Mouse (Mus musculus) testis, postnatal 10 days (tissue): Measurements from ENCODE around the gene Bbs1.
"Not testable (repeated sequence)": the region's sequence is repeated elsewhere in the genome, so short reads cannot be mapped to it uniquely, and the experiment has no call there.

Experiments used
- DNase-seq: peaks from one replicate; pipeline ENCODE4 v3.0.0; 2021; ENCODE audit warnings: low spot score

The Bbs1 gene

DNA sequence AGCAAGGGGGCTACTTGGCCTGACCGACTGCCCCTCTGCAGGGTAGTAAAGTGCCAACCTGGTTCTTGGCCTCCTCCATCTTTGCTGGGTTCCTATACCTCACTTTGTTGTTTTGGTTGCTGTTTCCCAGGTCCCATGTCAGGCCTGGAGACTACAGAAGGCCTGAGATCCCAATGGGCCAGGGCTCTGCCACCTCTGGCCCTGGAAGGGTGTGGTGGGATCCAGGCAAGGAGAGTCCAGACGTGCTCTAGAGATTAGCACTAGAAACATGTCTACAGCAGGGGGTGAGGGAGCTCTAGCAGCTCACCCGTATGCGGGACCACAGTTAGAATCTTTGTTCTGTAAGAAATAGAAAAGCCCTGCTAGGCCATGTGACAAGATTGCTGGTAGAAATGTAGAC, 22.5 kb downstream of the Bbs1 start:
- no peak for DNase-seq

DNA sequence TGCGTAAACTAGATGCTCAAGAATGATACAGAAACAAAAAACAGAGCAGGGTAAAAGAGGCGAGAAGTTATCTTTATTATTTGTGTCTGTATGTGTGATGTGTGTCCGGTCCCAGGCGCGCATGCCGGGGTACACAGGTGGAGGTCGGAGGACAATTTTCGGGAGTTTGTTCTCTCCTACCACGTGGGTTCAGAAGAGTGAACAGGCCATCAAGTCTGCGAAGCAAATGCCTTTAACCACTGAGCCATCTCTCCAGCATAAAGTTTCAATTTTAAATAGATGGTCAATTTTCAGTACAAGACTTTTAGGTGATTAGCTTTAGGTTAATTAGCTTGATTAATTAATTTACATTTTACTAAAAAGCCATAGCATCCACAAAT, 27.1 kb downstream of the Bbs1 start:
- no peak for DNase-seq

DNA sequence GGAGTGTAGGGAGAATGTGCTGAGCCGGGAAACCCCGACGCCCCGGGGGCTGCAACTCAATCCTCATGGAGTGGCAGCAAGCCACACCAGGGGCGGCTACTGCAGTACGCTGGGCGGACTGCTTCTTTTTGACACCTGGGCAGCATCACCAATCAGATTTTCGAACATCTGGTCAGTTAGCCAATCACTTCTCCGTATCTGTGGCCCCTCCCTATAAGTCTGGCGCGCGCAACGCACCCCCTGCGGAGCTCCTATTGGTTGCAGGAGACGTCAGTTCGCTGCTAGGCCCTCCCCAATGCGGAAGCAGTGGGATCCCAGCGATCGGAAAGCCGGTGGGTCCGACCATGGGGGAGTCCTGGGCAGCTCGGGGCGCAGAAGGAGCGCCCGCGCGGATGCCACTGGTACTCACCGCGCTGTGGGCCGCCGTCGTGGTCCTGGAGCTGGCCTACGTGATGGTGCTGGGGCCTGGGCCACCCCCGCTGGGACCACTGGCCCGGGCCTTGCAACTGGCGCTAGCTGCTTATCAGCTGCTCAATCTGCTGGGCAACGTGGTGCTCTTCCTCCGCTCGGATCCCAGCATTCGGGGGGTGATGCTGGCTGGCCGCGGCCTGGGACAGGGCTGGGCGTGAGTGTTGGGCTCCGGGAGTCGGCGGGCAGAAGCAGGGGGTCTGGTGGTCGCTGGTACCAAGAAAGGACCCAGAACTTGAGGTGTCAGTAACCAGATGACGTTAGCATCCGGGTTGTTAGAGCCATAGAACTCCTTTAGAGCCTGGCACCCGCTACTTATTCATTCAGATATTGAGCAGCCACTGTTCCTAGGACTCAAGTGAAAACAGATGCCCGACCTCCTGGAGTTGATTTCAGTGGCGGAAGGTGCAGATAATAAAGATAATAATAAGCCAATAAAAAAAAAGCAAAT, 27.8 kb downstream of the Bbs1 start, which contains the start of gene Zdhhc24:
Gene Zdhhc24 (plus strand): TSS at position 264 of the 919 bp plus-strand sequence.
- DNase-seq = peak; percentile 96

DNA sequence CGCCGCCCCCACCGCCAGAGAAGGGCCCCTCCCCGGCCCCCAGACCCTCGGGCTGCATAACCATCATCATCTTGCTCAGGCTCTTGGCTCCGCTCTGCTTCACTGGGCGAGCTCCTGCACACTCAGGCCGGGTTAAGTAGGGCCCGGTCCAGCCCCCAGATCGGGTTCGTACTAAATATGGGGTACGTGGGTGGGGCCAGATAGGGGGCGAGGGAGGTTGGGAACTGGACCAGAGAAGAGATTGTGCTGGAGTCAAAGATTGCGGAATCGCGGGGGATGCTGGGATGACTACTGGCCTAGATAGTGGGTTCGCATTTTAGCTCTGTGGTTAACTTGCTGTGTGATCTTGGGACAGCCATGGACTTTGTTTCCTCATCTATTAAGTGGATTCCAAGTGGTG, 28.6 kb downstream of the Bbs1 start, which contains the start of gene Actn3:
Gene Actn3 (minus strand): TSS at position 125 of the 400 bp plus-strand sequence.
- no peak for DNase-seq

DNA sequence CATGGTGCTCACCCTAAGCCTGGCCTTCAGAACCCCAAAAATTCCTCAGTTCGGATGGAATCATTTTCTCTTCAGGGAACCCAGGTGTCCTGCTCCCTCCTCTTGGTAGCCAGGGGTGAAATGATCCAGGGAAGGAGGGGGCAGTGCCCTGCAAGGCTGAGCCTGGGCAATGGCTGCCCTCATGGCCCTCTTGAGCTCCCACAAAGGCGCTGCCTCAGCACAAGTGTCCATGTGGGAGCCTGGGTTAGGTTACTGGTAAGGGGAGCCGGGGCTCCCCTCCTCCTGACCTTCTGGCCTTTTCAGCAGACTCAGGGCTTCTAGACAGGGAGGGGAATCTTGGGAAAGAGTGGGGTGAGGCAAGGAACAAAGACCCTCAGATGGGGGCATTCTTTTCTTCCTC, 29.7 kb downstream of the Bbs1 start:
- no peak for DNase-seq

DNA sequence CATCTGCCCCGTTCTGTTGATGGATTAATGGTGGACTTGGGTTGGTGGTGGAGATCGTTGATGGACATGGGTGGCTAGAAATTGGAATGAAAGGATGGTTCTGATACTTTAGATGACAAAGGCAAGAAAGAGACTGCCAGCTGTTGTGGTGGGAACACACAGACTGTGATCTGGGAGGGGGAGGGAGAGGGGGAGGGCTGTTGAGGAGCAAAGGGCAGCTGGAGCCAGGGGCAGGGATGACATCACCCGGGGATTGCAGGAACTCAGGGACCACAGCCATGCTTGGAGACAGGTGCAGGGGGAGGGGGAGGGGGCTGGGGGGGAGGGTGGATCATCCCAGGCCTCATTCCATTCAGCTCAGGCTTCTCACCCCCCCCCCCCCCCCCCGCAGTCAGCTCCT, 30.2 kb downstream of the Bbs1 start:
- no peak for DNase-seq

DNA sequence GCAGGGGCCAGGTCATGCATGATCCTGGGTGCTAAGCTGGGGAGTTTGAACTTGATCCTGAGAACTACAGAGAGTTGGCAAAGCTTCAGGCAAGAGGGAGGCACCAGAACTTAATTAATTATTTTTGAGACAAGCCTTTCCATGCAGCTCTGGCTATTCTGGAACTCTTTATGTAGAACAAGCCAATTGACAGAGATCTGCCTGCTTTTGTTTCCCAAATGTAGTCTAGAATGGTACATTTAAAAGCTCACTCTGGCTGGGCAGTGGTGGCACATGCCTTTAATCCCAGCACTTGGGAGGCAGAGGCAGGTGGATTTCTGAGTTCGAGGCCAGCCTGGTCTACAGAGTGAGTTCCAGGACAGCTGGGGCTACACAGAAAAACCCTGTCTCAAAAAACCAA, 31.8 kb downstream of the Bbs1 start:
- DNase-seq = not testable (repeated sequence)

DNA sequence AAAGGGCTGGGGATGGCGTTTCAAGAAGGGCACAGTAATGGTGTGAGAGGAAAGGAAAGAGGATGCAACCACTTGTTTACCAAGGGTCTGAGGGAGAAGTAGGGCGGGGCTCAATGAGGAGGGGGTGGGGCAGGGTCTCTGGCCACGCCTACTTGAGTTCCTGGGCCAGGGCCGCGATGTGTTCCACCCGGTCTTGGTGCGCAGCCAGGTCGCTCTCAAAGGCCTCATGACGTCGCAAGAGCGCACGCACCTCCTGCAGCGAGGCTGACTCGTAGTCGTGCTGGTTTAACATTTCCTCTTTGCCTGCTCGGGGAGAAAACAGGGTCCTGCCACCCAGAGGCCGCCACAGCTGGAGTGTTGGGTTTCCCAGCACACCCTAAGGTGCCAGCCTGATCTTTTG, 41.3 kb downstream of the Bbs1 start:
- peak; percentile 78 for DNase-seq

DNA sequence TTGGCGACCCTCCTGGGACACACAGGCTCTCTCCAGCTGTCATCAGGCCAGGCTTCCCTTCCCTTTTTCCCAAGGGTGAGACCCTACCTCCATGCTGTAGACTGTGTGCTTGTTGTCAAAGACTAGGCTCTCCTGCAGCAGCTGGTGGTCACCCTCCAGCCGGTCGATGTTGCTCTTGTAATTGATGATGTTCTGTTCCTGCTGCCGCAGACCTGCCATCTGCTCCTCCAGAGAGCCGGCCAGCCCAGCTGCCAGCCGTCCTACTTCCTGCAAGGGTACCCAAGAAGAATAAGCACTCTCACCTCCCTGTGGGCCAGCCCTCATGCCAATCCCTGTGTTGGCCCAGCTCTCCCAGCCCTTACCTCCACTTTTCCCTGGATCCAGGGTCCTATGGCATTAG, 43.4 kb downstream of the Bbs1 start:
- DNase-seq = no peak

DNA sequence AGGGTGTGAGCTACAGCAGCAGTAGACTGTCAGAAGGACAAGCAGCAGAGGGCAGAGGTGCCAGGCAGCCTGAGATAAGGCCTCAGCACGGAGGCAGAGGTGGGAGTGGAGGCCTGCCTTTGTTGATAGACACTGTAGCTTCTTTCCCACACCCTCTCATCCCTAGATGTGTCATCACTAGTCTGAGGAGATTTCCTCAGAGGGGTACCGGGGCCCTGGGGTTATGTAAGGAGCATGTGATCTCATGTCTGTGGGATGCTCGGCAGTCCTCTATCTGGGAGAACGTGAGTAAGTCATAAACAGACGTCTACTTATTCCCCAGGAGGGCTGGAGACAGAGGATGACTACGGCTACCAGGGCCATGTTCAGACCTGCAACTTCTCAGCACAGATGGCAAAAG, 47.3 kb downstream of the Bbs1 start:
- DNase-seq = no peak

DNA sequence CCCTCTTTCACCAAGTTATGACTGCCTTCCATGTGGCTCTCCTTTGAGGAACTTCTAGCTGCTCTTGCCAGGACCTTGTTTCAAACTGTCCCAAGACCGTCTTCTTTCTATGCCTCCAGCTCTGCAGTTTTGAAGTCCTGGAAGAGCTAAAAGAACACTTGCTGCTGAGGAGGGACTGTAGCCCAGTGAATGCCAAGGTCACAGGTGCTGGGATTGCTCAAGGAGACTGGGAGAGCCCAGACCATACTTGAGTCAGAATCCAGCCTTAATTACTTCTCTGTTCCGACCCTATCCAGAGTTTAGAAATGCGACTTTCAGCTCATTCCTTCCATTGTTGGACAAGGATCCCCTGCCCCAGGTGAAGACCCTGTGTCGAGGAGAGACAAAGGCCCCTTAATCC, 50.5 kb downstream of the Bbs1 start:
- no peak for DNase-seq

DNA sequence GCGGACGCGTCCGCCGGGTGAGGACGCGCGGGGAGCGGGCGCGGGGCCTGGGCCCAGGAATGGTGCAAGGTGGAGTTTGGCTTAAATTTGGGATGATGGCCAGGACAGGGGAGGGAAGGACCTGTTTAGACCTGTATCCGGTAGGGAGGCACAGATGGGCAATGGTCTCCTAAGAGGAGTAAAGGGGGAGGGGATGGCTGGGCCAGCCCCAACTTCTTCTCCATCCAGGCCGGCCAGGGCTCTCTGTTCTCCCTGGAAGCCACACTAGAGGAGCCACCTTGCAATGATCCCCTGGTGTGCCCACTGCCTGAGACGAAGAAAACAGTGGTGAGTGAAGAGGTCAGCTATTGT, 51.0 kb downstream of the Bbs1 start:
- DNase-seq = no peak

DNA sequence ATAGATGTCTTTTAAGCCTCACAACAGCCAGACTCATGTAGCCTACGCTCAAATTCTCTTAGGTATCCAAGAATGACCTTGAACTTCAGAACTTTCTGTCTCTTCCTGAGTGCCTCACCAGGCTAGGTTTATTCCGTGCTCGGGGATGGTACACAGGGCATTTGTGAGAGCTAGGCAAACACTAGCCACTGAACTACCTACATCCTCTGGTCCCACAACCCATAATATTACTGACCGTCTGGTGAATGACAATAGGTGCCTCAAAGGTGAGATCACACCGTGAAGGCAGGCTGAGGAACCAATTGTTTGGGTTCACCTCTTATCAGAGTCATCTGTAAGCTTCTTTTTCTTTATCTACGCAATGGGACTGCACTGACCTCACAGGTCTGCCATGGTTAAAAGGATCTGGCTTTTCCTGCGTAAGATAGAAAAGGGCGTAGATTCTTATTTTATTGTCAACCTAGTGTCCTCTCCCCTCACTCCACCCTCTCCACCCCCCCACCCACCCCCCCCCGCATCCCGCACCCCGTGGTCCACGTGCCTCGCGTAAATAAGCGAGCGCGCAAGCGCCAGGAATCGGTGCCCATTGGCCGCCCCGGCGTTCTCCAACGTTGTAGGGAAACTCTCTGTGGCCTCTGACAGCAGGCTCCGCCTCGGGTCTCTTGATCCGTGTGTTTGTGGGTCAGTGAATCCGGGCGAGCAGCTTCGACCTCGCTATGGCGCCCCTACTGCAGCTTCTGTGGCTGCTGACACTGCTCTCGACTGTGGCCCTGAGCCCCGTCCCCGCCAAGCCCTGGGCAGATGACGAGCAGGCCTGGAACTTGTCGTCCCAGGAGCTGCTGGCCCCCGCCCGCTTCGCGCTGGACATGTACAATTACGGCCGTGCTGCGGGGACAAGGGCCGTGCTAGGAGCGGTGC, 51.6 kb downstream of the Bbs1 start, which contains the start of gene Ctsf:
Gene Ctsf (plus strand): TSS at position 579 of the 918 bp plus-strand sequence.
- peak; percentile 89 for DNase-seq

DNA sequence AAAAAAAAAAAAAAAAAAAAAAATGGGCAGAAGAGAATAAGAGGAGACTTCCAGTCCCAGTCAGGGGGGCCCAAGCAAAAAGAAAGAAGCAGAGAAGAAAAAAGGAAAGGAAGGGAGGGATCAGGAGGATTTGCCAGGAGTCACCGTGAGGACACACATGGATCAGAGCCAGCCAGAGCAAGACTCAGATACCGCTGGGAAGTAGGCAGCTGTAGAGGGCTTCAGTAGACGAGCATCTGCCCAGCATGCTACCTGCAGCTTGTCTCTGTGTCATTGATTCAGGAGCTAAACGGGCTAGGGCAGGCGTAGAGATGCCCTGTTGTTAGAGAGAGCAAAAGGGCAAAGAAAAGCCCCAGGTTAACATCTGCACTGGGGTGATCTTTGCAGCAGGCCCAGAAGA, 56.1 kb downstream of the Bbs1 start:
- DNase-seq = no peak

DNA sequence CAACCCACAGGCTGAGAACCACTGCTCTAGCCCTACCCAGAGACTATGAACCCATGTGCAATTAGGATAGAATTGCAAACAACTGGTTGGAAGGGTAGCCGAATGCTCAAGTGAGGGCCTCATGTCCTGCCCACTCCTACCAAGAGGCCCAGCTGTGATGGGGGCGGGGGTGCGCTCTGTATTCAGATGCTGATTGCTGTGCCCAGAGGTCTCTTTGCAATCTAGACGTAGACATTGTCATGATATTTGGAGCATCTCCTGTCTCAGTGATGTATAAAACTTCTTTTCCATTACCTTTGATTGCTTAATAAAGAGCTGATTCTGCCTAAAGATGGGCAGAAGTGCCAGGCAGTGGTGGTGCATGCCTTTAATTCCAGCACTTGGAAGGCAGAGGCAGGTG, 56.6 kb downstream of the Bbs1 start:
- DNase-seq = no peak

DNA sequence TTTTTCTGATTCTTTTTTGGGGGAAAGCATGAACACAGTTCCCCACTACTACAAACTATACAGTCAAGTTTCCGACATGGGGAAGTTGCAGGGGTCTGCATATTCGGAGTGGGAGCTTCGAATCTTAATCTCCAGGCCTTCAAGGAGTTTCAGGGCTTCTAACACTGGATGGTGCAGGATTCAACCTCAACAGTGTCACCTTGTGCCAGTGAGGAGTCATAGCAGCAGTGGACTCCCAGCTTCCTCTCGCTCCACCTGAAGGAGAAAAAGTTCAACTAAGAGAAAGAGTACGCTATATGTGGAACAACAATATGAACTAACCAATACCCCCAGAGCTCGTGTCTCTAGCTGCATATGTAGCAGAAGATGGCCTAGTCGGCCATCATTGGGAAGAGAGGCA, 58.9 kb downstream of the Bbs1 start:
- DNase-seq = no peak

DNA sequence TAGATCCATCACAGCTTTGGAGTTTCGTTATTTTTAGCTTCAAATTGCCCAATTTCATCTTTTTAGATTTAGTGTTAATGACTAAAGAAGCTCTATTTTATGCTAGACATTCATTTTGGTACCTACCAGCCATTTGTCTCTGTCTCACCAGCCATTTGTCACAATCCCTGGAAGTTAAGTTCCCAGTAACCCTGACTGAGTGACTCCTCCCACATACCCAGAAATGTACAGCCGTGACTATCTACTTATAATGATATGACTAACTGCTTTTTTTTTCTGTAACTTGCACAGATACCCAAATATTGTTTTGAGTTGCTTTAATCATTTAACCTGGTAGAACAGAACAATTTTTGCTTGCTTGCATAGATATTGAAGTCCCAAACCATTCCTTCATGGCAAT, 60.6 kb downstream of the Bbs1 start:
- DNase-seq = no peak

DNA sequence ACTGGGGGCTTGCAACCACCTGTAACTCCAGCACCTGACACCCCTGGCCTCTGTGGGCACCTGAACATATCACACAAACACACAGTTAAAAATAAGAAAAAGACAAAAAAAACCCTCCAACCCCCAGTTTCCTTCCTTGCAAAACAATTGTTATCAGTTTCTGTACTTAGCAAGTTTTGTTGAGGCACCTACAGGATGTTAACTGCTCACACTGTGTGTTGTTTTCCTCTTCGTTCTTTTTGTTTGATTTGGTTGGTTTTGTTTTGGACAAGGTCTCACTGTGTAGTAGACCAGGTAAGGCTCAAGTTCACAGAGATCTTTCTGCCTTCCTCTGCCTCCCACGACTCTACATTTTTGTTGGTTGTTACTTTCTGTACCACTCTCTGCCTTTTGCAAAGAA, 63.8 kb downstream of the Bbs1 start:
- no peak for DNase-seq

DNA sequence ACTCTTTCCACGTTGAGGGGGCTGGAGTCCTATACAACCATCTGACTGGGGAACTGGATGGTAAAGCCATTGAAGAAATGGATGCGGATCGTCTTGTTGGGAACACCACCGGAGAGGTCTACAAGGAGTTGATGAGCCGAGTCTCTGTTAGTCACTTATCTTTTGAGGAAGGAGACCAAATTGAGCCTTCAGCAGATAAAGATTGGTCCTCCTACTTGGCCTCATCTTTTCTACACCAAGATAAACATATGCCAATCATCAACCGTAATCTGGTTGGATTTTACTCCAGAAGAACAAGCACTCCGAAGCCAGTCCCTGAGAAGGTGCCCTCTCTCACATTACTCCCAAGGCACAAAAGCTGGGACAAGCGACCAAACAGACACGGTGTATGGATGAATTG, 65.6 kb downstream of the Bbs1 start:
- no peak for DNase-seq

DNA sequence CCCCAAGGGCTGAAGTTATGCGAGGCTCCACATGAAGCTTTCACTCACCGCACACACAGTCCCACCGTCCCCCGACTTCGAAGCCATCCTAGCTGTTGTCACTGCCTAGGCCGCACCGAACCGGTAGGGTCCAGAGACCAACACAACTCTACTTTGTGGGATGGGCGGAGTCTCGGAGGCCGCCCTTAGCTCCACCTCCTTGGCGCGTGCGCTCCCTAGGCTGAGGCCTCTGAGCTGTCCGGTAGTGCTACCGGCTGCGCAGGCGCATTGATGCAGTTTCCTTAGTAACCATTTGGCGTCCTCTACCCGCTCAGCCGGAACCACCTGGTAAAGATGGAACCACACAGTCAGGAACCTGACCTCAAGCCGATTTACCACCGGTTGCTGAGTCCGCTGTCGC, 67.3 kb downstream of the Bbs1 start, which contains the start of the genes Ccs and Ccdc87:
Gene Ccs (minus strand): TSS at position 184 of the 400 bp plus-strand sequence.
Gene Ccdc87 (plus strand): TSS at position 218 of the 400 bp plus-strand sequence.
- peak; percentile 97 for DNase-seq

DNA sequence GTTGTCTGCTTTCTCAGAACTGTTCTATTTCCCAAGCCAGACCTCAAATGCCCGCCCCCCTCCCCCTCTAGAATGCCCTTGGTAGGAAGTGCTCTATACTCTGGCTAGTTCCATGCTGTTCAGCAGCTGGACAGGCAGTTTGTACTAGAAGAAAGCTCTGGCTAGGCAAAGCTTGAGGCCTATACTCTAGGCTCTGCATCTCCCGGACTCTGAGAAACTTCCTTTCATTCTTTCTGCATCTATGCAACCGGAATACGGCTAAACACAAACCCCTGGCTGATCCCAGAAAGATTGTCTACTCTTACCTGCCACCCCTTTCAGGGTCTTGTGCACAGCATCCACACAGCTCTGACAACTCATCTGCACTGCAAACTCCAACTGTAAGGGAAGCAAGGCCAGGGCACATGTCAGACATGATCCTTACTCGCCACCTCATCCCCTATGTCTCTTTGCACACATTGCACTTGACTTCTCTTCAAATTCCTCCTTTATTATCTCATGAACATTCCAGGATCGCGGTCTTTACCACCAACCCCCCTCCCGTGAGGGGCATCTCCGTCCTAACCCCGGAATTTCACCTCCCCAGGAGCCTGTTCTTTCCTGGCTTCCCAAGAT, 67.8 kb downstream of the Bbs1 start:
- no peak for DNase-seq

DNA sequence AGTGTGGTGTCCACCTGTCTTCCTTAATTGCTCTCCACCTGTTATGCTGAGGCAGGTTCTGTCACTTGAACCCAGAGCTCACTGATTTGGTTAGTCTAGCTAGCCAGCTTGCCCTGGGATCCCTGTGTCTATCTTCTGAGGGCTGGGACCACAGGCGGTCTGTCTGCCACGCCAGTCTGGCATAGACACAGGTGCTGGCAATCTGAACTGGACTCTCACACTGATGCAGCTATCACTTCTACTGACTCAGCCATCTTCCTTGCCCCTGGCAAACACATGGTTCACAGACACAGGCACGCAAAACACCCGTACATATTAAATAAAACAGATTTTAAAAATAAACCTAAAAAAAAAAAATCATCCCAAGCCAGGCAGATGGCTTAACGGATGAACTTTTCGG, 69.4 kb downstream of the Bbs1 start:
- no peak for DNase-seq
